Mouse (Mus musculus): ENCODE measurements at regions not wholly inside any gene's neighbourhood (a gene's known extent, or its start where the extent isn't known, plus 50 kb on each side); places are given as distances from the start of the nearest gene placed in this dataset.

- no peaks in the 10 kb centered on the region for H3K4me1 ChIP-seq (replicated peaks)
- H3K9ac ChIP-seq = no peak overlapping the region
- H3K4me2 ChIP-seq = no peak overlapping the region
- 50% methylated on average over 6 of the region's 6 CpGs for WGBS (ENCODE audit: insufficient replicate concordance)
- ATAC-seq (ENCODE audit: insufficient read depth) = no peak
- H3K36me3 ChIP-seq (replicated peaks) = no peaks in the 10 kb centered on the region
- no peak overlapping the region for H3K27ac ChIP-seq (replicated peaks)
- H3K9me3 ChIP-seq (replicated peaks) = no peaks in the 10 kb centered on the region
- H3K27me3 ChIP-seq = no peaks in the 10 kb centered on the region
- H3K4me3 ChIP-seq (replicated peaks) = no peak overlapping the region
Observed at GRCm38 (mm10) chr10:37484311-37485023, 345.7 kb upstream of the Marcks start.

GRCm38 (mm10) chr10:37483521-37483920 lies 344.8 kb upstream of the Marcks start:
- H3K27me3 ChIP-seq = no peaks in the 10 kb centered on the region
- H3K36me3 ChIP-seq (replicated peaks) = no peaks in the 10 kb centered on the region
- H3K4me3 ChIP-seq (replicated peaks) = no peak overlapping the region
- H3K4me2 ChIP-seq = no peak overlapping the region
- no peaks in the 10 kb centered on the region for H3K4me1 ChIP-seq (replicated peaks)
- H3K9ac ChIP-seq = no peak overlapping the region
- ATAC-seq (ENCODE audit: insufficient read depth) = no peak
- no peak overlapping the region for H3K27ac ChIP-seq (replicated peaks)
- WGBS (ENCODE audit: insufficient replicate concordance) = 31% methylated on average over 4 of the region's 4 CpGs
- no peaks in the 10 kb centered on the region for H3K9me3 ChIP-seq (replicated peaks)

- Histone ChIP-seq H3K9me3 (replicated peaks) (no peaks in the 10 kb centered on the region), H3K36me3 (replicated peaks) (no peaks in the 10 kb centered on the region), H3K9ac (no peak overlapping the region), H3K4me3 (replicated peaks) (no peak overlapping the region), H3K4me1 (replicated peaks) (no peaks in the 10 kb centered on the region), H3K27ac (replicated peaks) (no peak overlapping the region), H3K27me3 (no peaks in the 10 kb centered on the region), H3K4me2 (no peak overlapping the region)
- ATAC-seq (ENCODE audit: insufficient read depth) = no peak
- WGBS (ENCODE audit: insufficient replicate concordance) = 43% methylated on average over 1 of the region's 1 CpGs
Observed at GRCm38 (mm10) chr10:37481879-37482278, 343.2 kb upstream of the Marcks start.

- Histone ChIP-seq H3K9me3 (replicated peaks) (no peaks in the 10 kb centered on the region), H3K27ac (replicated peaks) (no peak overlapping the region), H3K27me3 (no peaks in the 10 kb centered on the region), H3K4me3 (replicated peaks) (no peak overlapping the region), H3K4me1 (replicated peaks) (no peaks in the 10 kb centered on the region), H3K4me2 (no peak overlapping the region), H3K36me3 (replicated peaks) (no peaks in the 10 kb centered on the region), H3K9ac (no peak overlapping the region)
- ATAC-seq (ENCODE audit: insufficient read depth) = no peak
- WGBS (ENCODE audit: insufficient replicate concordance) = 65% methylated on average over 1 of the region's 1 CpGs
Observed at GRCm38 (mm10) chr10:37480331-37480730, 341.6 kb upstream of the Marcks start.

GRCm38 (mm10) chr10:37478108-37478507 lies 339.4 kb upstream of the Marcks start:
- ATAC-seq (ENCODE audit: insufficient read depth) = no peak
- no peak overlapping the region for H3K9ac ChIP-seq
- no peaks in the 10 kb centered on the region for H3K9me3 ChIP-seq (replicated peaks)
- no peaks in the 10 kb centered on the region for H3K36me3 ChIP-seq (replicated peaks)
- no peak overlapping the region for H3K27ac ChIP-seq (replicated peaks)
- H3K4me2 ChIP-seq = no peak overlapping the region
- WGBS (ENCODE audit: insufficient replicate concordance) = 70% methylated on average over 2 of the region's 2 CpGs
- no peaks in the 10 kb centered on the region for H3K4me1 ChIP-seq (replicated peaks)
- no peaks in the 10 kb centered on the region for H3K27me3 ChIP-seq
- H3K4me3 ChIP-seq (replicated peaks) = no peak overlapping the region

GRCm38 (mm10) chr10:37473086-37473485 lies 334.4 kb upstream of the Marcks start:
- no peak overlapping the region for H3K27ac ChIP-seq (replicated peaks)
- no peak overlapping the region for H3K4me3 ChIP-seq (replicated peaks)
- no peak overlapping the region for H3K4me2 ChIP-seq
- no peaks in the 10 kb centered on the region for H3K9me3 ChIP-seq (replicated peaks)
- no peak for ATAC-seq (ENCODE audit: insufficient read depth)
- H3K36me3 ChIP-seq (replicated peaks) = no peaks in the 10 kb centered on the region
- H3K27me3 ChIP-seq = no peaks in the 10 kb centered on the region
- WGBS (ENCODE audit: insufficient replicate concordance) = 69% methylated on average over 5 of the region's 5 CpGs
- H3K4me1 ChIP-seq (replicated peaks) = no peaks in the 10 kb centered on the region
- no peak overlapping the region for H3K9ac ChIP-seq

GRCm38 (mm10) chr10:37457384-37457783 lies 318.7 kb upstream of the Marcks start:
- Histone ChIP-seq H3K4me3 (replicated peaks) (no peak overlapping the region), H3K36me3 (replicated peaks) (no peaks in the 10 kb centered on the region), H3K9me3 (replicated peaks) (no peaks in the 10 kb centered on the region), H3K27me3 (no peaks in the 10 kb centered on the region), H3K9ac (no peak overlapping the region), H3K4me1 (replicated peaks) (no peaks in the 10 kb centered on the region), H3K4me2 (no peak overlapping the region), H3K27ac (replicated peaks) (no peak overlapping the region)
- 57% methylated on average over 2 of the region's 2 CpGs for WGBS (ENCODE audit: insufficient replicate concordance)
- ATAC-seq (ENCODE audit: insufficient read depth) = no peak

GRCm38 (mm10) chr10:37449894-37450293 lies 311.2 kb upstream of the Marcks start:
- Histone ChIP-seq H3K27me3 (no peaks in the 10 kb centered on the region), H3K4me3 (replicated peaks) (no peak overlapping the region), H3K9ac (no peak overlapping the region), H3K4me2 (no peak overlapping the region), H3K9me3 (replicated peaks) (no peaks in the 10 kb centered on the region), H3K27ac (replicated peaks) (no peak overlapping the region), H3K36me3 (replicated peaks) (no peaks in the 10 kb centered on the region), H3K4me1 (replicated peaks) (no peaks in the 10 kb centered on the region)
- 64% methylated on average over 2 of the region's 2 CpGs for WGBS (ENCODE audit: insufficient replicate concordance)
- ATAC-seq (ENCODE audit: insufficient read depth) = no peak

- Histone ChIP-seq H3K36me3 (replicated peaks) (no peaks in the 10 kb centered on the region), H3K4me1 (replicated peaks) (no peaks in the 10 kb centered on the region), H3K27ac (replicated peaks) (no peak overlapping the region), H3K9ac (no peak overlapping the region), H3K27me3 (no peaks in the 10 kb centered on the region), H3K4me3 (replicated peaks) (no peak overlapping the region), H3K9me3 (replicated peaks) (no peaks in the 10 kb centered on the region), H3K4me2 (no peak overlapping the region)
- ATAC-seq (ENCODE audit: insufficient read depth) = no peak
- WGBS (ENCODE audit: insufficient replicate concordance) = 51% methylated on average over 4 of the region's 4 CpGs
Observed at GRCm38 (mm10) chr10:37447333-37448204, 308.8 kb upstream of the Marcks start.

GRCm38 (mm10) chr10:37439863-37440613 lies 301.3 kb upstream of the Marcks start:
- 54% methylated on average over 4 of the region's 4 CpGs for WGBS (ENCODE audit: insufficient replicate concordance)
- H3K9ac ChIP-seq = no peak overlapping the region
- no peaks in the 10 kb centered on the region for H3K9me3 ChIP-seq (replicated peaks)
- no peak overlapping the region for H3K4me3 ChIP-seq (replicated peaks)
- ATAC-seq (ENCODE audit: insufficient read depth) = no peak
- no peak overlapping the region for H3K4me2 ChIP-seq
- H3K27me3 ChIP-seq = no peaks in the 10 kb centered on the region
- no peak overlapping the region for H3K27ac ChIP-seq (replicated peaks)
- H3K36me3 ChIP-seq (replicated peaks) = no peaks in the 10 kb centered on the region
- H3K4me1 ChIP-seq (replicated peaks) = no peaks in the 10 kb centered on the region

GRCm38 (mm10) chr10:37438312-37438711 lies 299.6 kb upstream of the Marcks start:
- no peak overlapping the region for H3K9ac ChIP-seq
- no peaks in the 10 kb centered on the region for H3K36me3 ChIP-seq (replicated peaks)
- ATAC-seq (ENCODE audit: insufficient read depth) = no peak
- H3K4me2 ChIP-seq = no peak overlapping the region
- H3K4me1 ChIP-seq (replicated peaks) = no peaks in the 10 kb centered on the region
- H3K27ac ChIP-seq (replicated peaks) = no peak overlapping the region
- WGBS (ENCODE audit: insufficient replicate concordance) = 48% methylated on average over 3 of the region's 3 CpGs
- no peak overlapping the region for H3K4me3 ChIP-seq (replicated peaks)
- no peaks in the 10 kb centered on the region for H3K9me3 ChIP-seq (replicated peaks)
- H3K27me3 ChIP-seq = no peaks in the 10 kb centered on the region
